Mouse (Mus musculus): ENCODE measurements around the gene Slc25a44. TPM values are rescaled to one million over a fixed set of nuclear protein-coding genes. Genes with fewer than 3 reads are reported as not detected.
A peak's percentile ranks its signal among the peaks of the same experiment; 100 is the strongest.

Slc25a44 gene
- 10 to 100 TPM; 77.1 to 84.0 TPM for total RNA-seq (2021)

- intact Hi-C loops (cut with DNase I) = loop anchor here (2.0 to 5.0 kb wide), 2 partner anchors 14 to 43 kb away; partner anchors contain the start of gene Pmf1
- DNase-seq (ENCODE audit: low spot score in 2 of 2) = peak; percentile 89 to 92
Observed at GRCm38 (mm10) chr3:88424605-88425329, at the start of gene Slc25a44. Slc25a44 (minus strand) TSS chr3:88425139.

- DNase-seq (ENCODE audit: low spot score in 2 of 2) = no peak
- intact Hi-C loops (cut with DNase I) = no loop called here
Observed at GRCm38 (mm10) chr3:88473571-88473970, 48.6 kb upstream of the Slc25a44 start.

- intact Hi-C loops (cut with DNase I) = no loop called here
- DNase-seq (ENCODE audit: low spot score in 2 of 2) = no peak
Observed at GRCm38 (mm10) chr3:88473020-88473419, 48.1 kb upstream of the Slc25a44 start.

DNA sequence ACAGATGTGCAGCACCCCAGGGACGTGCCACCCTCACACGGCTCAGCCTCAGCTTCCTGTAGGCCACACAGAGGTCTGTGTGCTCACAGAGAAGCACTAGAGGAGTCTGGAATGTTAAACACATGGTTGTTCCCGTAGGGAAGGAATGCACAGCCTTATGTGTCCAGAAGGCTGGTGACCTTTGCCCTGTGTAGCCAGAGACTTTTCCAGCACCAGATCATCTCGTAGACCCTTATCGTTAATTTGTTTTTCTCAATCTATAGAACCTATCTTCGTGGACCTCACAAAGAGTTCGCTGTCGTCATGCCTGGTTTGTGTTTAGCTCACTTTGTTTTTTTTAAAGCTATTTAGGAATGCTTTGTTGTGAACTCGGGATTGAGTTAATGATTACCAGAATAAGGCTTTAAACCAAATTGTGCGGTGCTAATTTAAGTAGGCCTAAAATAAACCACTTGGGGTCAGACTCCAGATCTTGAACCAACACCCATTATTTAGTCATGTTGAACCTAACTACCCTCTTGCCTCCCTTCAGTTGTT lies 46.1 kb upstream of the Slc25a44 start:
- intact Hi-C loops (cut with DNase I) = no loop called here
- no peak for DNase-seq (ENCODE audit: low spot score in 2 of 2)

DNA sequence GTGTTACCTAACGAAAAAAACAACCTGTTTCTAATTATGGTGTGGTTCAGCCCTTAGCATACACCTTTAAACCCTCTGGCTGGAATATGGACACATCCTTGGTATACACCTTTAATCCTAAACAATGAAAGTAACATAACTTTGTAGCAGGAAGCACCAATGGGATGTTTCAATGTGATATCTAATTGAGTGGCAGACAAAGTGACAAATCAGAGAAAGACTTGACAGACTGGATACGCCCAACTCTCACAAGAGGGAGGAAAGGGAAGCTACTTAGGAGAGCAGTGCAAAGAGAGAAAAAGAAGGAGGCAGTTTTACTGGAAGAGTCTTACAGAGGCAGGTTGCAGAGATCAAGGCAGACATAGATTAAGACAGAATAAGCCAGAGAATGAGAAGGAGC lies 44.5 kb upstream of the Slc25a44 start:
- intact Hi-C loops (cut with DNase I) = loop anchor here (5.0 kb wide), 1 partner anchor 42 kb away; the partner anchor contains the start of gene Slc25a44
- no peak for DNase-seq (ENCODE audit: low spot score in 2 of 2)

GRCm38 (mm10) chr3:88467116-88467824 lies 42.3 kb upstream of the Slc25a44 start:
- peak; percentile 79 to 87 for DNase-seq (ENCODE audit: low spot score in 2 of 2)
- intact Hi-C loops (cut with DNase I) = loop anchor here (2.0 to 5.0 kb wide), 3 partner anchors 26 to 60 kb away; partner anchors contain the start of gene Slc25a44

- intact Hi-C loops (cut with DNase I) = loop anchor here (5.0 kb wide), 1 partner anchor 38 kb away; the partner anchor contains the start of gene Slc25a44
- no peak for DNase-seq (ENCODE audit: low spot score in 2 of 2)
Observed at GRCm38 (mm10) chr3:88465127-88465526, 40.2 kb upstream of the Slc25a44 start.

- intact Hi-C loops (cut with DNase I) = no loop called here
- no peak for DNase-seq (ENCODE audit: low spot score in 2 of 2)
Observed at GRCm38 (mm10) chr3:88464425-88464824, 39.5 kb upstream of the Slc25a44 start.

- intact Hi-C loops (cut with DNase I) = no loop called here
- DNase-seq (ENCODE audit: low spot score in 2 of 2) = no peak
Observed at GRCm38 (mm10) chr3:88460983-88461696, 36.2 kb upstream of the Slc25a44 start, which contains the start of gene Sema4a. Sema4a (minus strand) TSS chr3:88461182.

DNA sequence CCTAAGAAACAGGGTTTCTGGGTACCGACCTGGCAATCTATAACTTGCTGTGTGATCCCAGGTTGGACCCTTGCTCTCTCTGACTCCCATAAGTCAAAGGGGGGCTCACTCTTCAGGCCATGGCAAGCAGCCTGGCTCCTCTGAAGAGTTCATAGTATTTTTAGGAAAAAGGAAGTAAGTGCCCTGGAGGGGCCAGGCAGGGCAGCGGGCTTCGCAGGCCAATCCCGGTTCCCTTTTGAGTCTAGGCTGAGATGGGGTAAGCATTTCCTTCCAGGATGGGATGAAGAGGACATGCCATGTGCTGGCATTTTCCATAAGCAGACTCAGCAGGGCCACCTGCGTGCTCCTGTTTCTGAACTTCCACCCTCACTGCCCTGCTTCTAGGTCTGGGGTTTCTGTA lies 35.1 kb upstream of the Slc25a44 start:
- no peak for DNase-seq (ENCODE audit: low spot score in 2 of 2)
- intact Hi-C loops (cut with DNase I) = no loop called here

DNA sequence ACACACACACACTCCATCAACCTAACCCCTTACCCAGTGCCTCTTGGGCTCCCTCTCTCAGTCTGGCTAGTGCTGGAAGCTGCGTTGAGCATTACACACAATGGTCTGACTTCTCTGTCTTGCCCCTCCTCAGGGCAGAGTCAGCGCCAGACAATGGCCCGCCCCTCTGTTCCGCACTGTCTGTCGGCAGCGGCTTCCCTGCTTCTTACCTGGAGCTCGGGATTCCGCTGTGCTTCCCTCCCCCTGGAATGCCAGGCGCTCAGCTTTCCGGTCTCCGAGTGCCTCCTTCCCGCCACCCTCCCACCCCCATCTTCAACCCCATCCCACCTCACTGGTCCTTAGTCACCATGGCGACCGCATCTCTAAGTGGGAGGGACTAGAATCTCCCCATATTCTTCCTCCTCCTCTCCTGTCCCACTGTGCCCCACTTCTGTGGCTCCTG lies 33.9 kb upstream of the Slc25a44 start:
- DNase-seq (ENCODE audit: low spot score in 2 of 2) = peak; percentile 55 to 57
- intact Hi-C loops (cut with DNase I) = no loop called here

DNA sequence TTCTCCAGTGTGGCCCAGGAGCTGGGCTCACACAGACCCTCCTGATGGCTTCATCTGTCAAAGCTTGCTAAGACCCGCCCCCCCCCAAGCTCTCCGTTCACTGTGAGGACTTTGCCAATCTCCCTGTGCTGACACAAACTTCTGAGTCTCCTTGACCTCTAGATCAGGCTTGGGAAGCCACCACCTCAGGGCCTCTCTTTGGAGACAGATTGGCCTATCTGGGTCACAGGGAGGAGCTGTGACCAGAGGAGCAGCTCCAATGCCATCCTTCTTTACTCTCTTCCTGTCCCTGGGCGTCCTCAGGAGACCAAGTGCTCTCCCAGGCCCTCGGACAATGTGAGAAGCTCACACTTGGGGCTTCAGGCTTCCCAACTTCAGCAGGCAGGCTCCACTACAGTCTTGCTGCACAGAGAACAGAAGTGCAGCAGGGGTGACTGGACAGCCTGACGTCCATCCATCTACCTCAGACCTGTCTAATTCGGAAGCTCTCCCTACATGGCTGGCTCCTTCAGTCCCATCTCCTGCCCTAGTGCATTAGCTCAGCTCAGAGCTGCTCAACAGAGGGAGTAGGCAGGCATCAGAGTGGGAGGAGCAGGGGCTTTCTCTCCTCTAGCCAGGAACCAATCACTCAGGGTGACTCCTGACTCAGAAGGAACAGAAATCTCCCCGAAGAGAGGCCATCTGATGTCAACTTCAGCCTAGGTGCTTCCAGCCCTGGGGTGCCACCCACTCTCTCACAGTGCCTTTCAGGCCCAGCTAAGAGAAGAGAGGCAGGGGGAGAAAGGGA lies 32.0 kb upstream of the Slc25a44 start:
- DNase-seq (ENCODE audit: low spot score in 2 of 2) = no peak
- intact Hi-C loops (cut with DNase I) = no loop called here

GRCm38 (mm10) chr3:88456313-88456712 lies 31.4 kb upstream of the Slc25a44 start:
- no peak for DNase-seq (ENCODE audit: low spot score in 2 of 2)
- intact Hi-C loops (cut with DNase I) = no loop called here

GRCm38 (mm10) chr3:88455588-88456264 lies 30.8 kb upstream of the Slc25a44 start:
- no peak for DNase-seq (ENCODE audit: low spot score in 2 of 2)
- intact Hi-C loops (cut with DNase I) = no loop called here

DNA sequence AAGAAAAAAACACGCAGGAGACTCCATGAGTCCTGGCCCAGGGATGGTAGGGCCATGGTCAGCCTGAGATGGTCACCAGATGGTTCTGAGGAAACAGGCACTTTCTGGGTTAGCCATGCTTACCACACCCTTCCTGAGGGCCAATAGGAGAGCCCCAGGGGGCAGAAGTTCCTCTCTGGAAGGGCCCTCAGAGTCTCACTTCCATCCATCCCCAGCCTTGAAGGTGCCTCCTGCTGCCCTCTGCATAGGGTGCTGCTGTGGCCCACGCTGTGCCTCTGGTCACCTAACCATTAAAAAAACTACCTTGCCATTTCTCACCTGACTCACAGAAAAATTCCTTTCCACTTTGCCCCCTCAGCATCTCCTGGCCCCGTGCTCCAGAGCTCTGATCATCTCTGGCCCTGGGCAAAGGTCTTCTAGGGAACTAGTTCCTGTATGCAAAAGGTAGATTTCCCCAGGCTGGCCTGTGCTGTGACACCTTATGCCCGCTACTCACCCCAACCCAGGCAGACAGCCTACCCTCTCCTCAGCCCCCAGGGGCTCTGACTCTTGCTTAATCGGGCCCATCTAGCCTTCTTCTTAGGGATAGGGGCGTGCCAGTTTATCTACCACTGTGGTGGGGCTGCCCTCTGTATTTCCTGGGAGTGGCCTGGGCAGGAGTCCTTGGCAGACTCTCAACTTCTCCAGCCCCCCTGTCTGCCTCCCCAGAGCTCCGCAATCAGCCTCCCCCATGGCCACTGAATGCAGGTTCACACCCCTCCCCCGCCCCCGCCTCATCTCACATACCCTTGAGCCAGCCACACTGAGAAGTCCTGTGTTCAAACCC lies 30.0 kb upstream of the Slc25a44 start:
- intact Hi-C loops (cut with DNase I) = no loop called here
- DNase-seq (ENCODE audit: low spot score in 2 of 2) = no peak

DNA sequence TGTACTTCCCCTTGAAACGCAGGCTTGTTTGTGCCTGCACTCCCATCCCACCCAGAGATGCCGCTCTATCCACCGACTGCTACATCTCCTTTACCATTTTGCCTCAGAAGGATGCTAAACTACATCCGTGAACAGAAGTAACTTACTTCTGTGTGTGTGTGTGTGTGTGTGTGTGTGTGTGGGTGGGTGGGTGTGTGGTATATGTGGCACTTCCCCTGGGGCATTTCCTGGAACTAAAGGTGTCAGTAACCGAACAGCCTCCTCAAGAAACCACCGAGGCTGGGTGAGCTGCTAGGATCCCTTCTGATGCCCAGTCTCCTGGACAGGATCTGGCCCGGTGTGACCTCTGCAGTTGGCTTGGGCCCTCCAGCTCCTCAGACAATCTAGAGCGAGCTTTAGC lies 29.0 kb upstream of the Slc25a44 start:
- intact Hi-C loops (cut with DNase I) = no loop called here
- DNase-seq (ENCODE audit: low spot score in 2 of 2) = no peak

- no peak for DNase-seq (ENCODE audit: low spot score in 2 of 2)
- intact Hi-C loops (cut with DNase I) = no loop called here
Observed at GRCm38 (mm10) chr3:88453369-88453768, 28.4 kb upstream of the Slc25a44 start.

DNA sequence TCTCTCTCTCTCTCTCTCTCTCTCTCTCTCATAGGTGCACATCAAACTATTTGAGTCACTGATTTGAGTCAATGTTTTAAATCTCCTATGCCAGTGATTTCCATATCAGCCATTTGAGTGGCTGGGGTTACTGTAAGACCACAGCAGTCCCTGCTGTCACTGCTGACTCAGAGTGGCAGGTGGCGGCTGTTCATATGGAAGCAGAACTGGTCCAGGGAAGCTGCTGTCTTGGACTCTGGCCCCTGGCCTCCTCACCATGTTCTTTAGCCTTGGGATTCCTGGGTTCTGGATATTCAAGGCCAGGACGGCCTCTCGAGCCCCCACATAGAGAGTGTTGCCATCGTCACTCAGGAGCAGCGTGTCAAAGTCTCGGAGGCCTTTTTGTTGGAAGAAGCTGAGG lies 27.8 kb upstream of the Slc25a44 start:
- DNase-seq (ENCODE audit: low spot score in 2 of 2) = no peak
- intact Hi-C loops (cut with DNase I) = no loop called here

All from left cerebral cortex, postnatal 36 days (tissue).